Mouse (Mus musculus) retina, adult 2 months (tissue): ENCODE measurements at regions not wholly inside any gene's neighbourhood (a gene's known extent, or its start where the extent isn't known, plus 50 kb on each side); places are given as distances from the start of the nearest gene placed in this dataset.
A peak's percentile ranks its signal among the peaks of the same experiment; 100 is the strongest.
"Not testable (repeated sequence)": the region's sequence is repeated elsewhere in the genome, so short reads cannot be mapped to it uniquely, and the experiment has no call there.

Experiments used
- DNase-seq: peaks from one replicate; pipeline ENCODE4 v3.0.0-alpha.2; 2012; ENCODE audit warnings: low read depth, low spot score

- no peak for DNase-seq
These were observed 299.6 kb downstream of the Chl1 start for GRCm38 (mm10) chr6:103809986-103810341.

- no peak for DNase-seq
These were observed 300.1 kb downstream of the Chl1 start for GRCm38 (mm10) chr6:103810342-103811001.

- not testable (repeated sequence) for DNase-seq
These were observed 306.0 kb downstream of the Chl1 start for GRCm38 (mm10) chr6:103816396-103816795.

GRCm38 (mm10) chr6:103826042-103826441 lies 315.7 kb downstream of the Chl1 start:
- DNase-seq, result no peak

GRCm38 (mm10) chr6:103827623-103828022 lies 317.2 kb downstream of the Chl1 start:
- no peak for DNase-seq

- no peak for DNase-seq
These were observed 318.5 kb downstream of the Chl1 start for GRCm38 (mm10) chr6:103828866-103829265.

- DNase-seq, result no peak
These were observed 321.9 kb downstream of the Chl1 start for GRCm38 (mm10) chr6:103832301-103832700.

- no peak for DNase-seq
These were observed 322.4 kb downstream of the Chl1 start for GRCm38 (mm10) chr6:103832808-103833207.

GRCm38 (mm10) chr6:103833501-103834132 lies 323.2 kb downstream of the Chl1 start:
- DNase-seq, result no peak

GRCm38 (mm10) chr6:103834726-103835229 lies 324.4 kb downstream of the Chl1 start:
- no peak for DNase-seq

- no peak for DNase-seq
These were observed 349.4 kb downstream of the Chl1 start for GRCm38 (mm10) chr6:103859787-103860186.

- no peak for DNase-seq
These were observed 383.1 kb downstream of the Chl1 start for GRCm38 (mm10) chr6:103893455-103893854.

- no peak for DNase-seq
These were observed 414.1 kb downstream of the Chl1 start for GRCm38 (mm10) chr6:103924504-103924903.

- DNase-seq, result no peak
These were observed 416.7 kb downstream of the Chl1 start for GRCm38 (mm10) chr6:103927094-103927493.

GRCm38 (mm10) chr6:103940345-103940744 lies 430.0 kb downstream of the Chl1 start:
- no peak for DNase-seq

- no peak for DNase-seq
These were observed 434.0 kb downstream of the Chl1 start for GRCm38 (mm10) chr6:103944361-103944760.

- DNase-seq, result no peak
These were observed 437.1 kb downstream of the Chl1 start for GRCm38 (mm10) chr6:103947474-103947873.

- no peak for DNase-seq
These were observed 442.9 kb downstream of the Chl1 start for GRCm38 (mm10) chr6:103953134-103953771.

- DNase-seq, result no peak
These were observed 448.6 kb downstream of the Chl1 start for GRCm38 (mm10) chr6:103959002-103959401.

- no peak for DNase-seq
These were observed 457.5 kb downstream of the Chl1 start for GRCm38 (mm10) chr6:103967811-103968420.

- DNase-seq, result no peak
These were observed 488.8 kb downstream of the Chl1 start for GRCm38 (mm10) chr6:103999186-103999585.

- DNase-seq, result peak; percentile 41
These were observed 464.0 kb upstream of the Cntn6 start for GRCm38 (mm10) chr6:104028439-104029091.
